Comparison of ENCODE assay signal across 12 mouse cellular contexts in genomic region chr16:35229582-35229981, GRCm38 (mm10).
A peak's percentile ranks its signal among the peaks of the same experiment; 100 is the strongest.
DNase-seq lines count a peak whose midpoint lies in the region; ATAC-seq and TF ChIP-seq lines count a peak whose summit lies in the region.
"Had no signal": no experiment of that assay in that cellular context is flagged by ENCODE, and none has a peak within 500 bp of the region (broad histone marks: within the 10 kb centered on the region; RNA-seq: fewer than 3 reads in every experiment).

No protein-coding gene starts in this region.

- peaks cover 6% of the 10 kb centered on the region; the same call in 1 of the 2 replicates for H3K4me1 ChIP-seq in forebrain, postnatal 0 days (ENCODE audit: insufficient read depth)
- H3K4me1 ChIP-seq in forebrain, embryonic 14.5 days (ENCODE audit: control insufficient read depth, insufficient read depth, low read length) = peaks cover 5% of the 10 kb centered on the region
- peaks cover 91% of the 10 kb centered on the region for H3K4me1 ChIP-seq in heart, embryonic 10.5 days

- H3K27me3 ChIP-seq in forebrain, postnatal 0 days (ENCODE audit: insufficient read depth, low read length) = no peaks in the 10 kb centered on the region
- no peaks in the 10 kb centered on the region for H3K27me3 ChIP-seq in forebrain, embryonic 14.5 days (replicated peaks; ENCODE audit: control insufficient read depth, insufficient read depth, low read length)
- H3K27me3 ChIP-seq in heart, embryonic 10.5 days (ENCODE audit: insufficient read depth, poor library complexity, severe bottlenecking) = no peaks in the 10 kb centered on the region
- H3K27me3 ChIP-seq: kidney, embryonic 15.5 days; neural tube, embryonic 13.5 days had no signal

- H3K4me2 ChIP-seq in forebrain, postnatal 0 days (ENCODE audit: low read depth) = no peak overlapping the region
- H3K4me2 ChIP-seq in forebrain, embryonic 14.5 days (ENCODE audit: low read length) = no peak overlapping the region
- H3K4me2 ChIP-seq: kidney, embryonic 15.5 days; neural tube, embryonic 13.5 days had no signal

- no peak for TF ChIP-seq CTCF in forebrain, postnatal 0 days (IDR thresholded peaks at IDR 0.05; ENCODE audit: low read depth)

- no peak overlapping the region for H3K9ac ChIP-seq in forebrain, postnatal 0 days
- H3K9ac ChIP-seq in forebrain, embryonic 14.5 days (ENCODE audit: low read length) = no peak overlapping the region
- H3K9ac ChIP-seq: kidney, embryonic 15.5 days; neural tube, embryonic 13.5 days had no signal

- no peaks in the 10 kb centered on the region for H3K36me3 ChIP-seq in forebrain, postnatal 0 days (ENCODE audit: insufficient read depth)
- no peaks in the 10 kb centered on the region for H3K36me3 ChIP-seq in forebrain, embryonic 14.5 days (ENCODE audit: control insufficient read depth, insufficient read depth, low read length)
- no peaks in the 10 kb centered on the region for H3K36me3 ChIP-seq in heart, embryonic 10.5 days
- H3K36me3 ChIP-seq: kidney, embryonic 15.5 days; neural tube, embryonic 13.5 days had no signal

- no peaks in the 10 kb centered on the region for H3K9me3 ChIP-seq in forebrain, postnatal 0 days (ENCODE audit: low read length)
- no peaks in the 10 kb centered on the region for H3K9me3 ChIP-seq in forebrain, embryonic 14.5 days (replicated peaks; ENCODE audit: control insufficient read depth, low read length)
- H3K9me3 ChIP-seq in heart, embryonic 10.5 days = no peaks in the 10 kb centered on the region
- H3K9me3 ChIP-seq: kidney, embryonic 15.5 days; neural tube, embryonic 13.5 days had no signal

- WGBS in forebrain, postnatal 0 days = 42% methylated on average over 11 of the region's 11 CpGs
- 49% methylated on average over 11 of the region's 11 CpGs for WGBS in forebrain, embryonic 14.5 days
- WGBS in heart, embryonic 10.5 days = 33% methylated on average over 11 of the region's 11 CpGs

- H3K27ac ChIP-seq in forebrain, postnatal 0 days (ENCODE audit: low read depth, low read length) = no peak overlapping the region
- no peak overlapping the region for H3K27ac ChIP-seq in forebrain, embryonic 14.5 days (ENCODE audit: low read depth, low read length)
- peak overlapping the region; percentile 77 for H3K27ac ChIP-seq in heart, embryonic 10.5 days
- H3K27ac ChIP-seq: kidney, embryonic 15.5 days; macrophage; neural tube, embryonic 13.5 days had no signal

- no peak for DNase-seq in forebrain, postnatal 0 days
- no peak for DNase-seq in forebrain, embryonic 14.5 days (ENCODE audit: low spot score)
- DNase-seq in A20 (ENCODE audit: low read depth, low spot score) = peak; percentile 75
- no peak for DNase-seq in heart, embryonic 10.5 days (ENCODE audit: low spot score)
- no peak for DNase-seq in adrenal gland, adult 8-10 months
- no peak for DNase-seq in cerebellum, adult 11-12 months
- DNase-seq: spleen, adult 18-20 months had no signal

- H3K4me3 ChIP-seq in forebrain, postnatal 0 days (ENCODE audit: low read depth, low read length) = no peak overlapping the region
- no peak overlapping the region for H3K4me3 ChIP-seq in forebrain, embryonic 14.5 days (ENCODE audit: low read depth, low read length)
- H3K4me3 ChIP-seq in heart, embryonic 10.5 days = no peak overlapping the region
- H3K4me3 ChIP-seq: kidney, embryonic 15.5 days; neural tube, embryonic 13.5 days had no signal

- ATAC-seq in forebrain, postnatal 0 days = peak; percentile 32; the same call in 1 of the 2 replicates
- no peak for ATAC-seq in forebrain, embryonic 14.5 days
- peak; percentile 80 for ATAC-seq in megakaryocyte progenitor cell, adult 5-6 weeks (replicated peaks; ENCODE audit: poor library complexity)
- no peak for ATAC-seq in activated CD4-positive, CD25-positive, alpha-beta regulatory T cell, adult 4 months

Comparison
In these comparisons a context has a peak if more than half of its experiments do, and no peak if none do; other contexts are left out.
1. ATAC-seq: peak in forebrain, postnatal 0 days (single experiment) and megakaryocyte progenitor cell, adult 5-6 weeks (single experiment); none in forebrain, embryonic 14.5 days (single experiment) and activated CD4-positive, CD25-positive, alpha-beta regulatory T cell, adult 4 months (single experiment).